Mouse (Mus musculus) liver, adult 2 months (tissue): ENCODE data around the gene Rfwd3. TPM values are rescaled to one million over a fixed set of nuclear protein-coding genes. Genes with fewer than 3 reads are reported as not detected.
"Not testable (repeated sequence)": the region's sequence is repeated elsewhere in the genome, so short reads cannot be mapped to it uniquely, and the experiment has no call there.

ENCODE experiments used
- DNase-seq: peaks from one replicate; pipeline ENCODE4 v3.0.0-alpha.2; 2011; ENCODE audit warnings: low read depth, low spot score; ENCODE audit errors: extremely low read depth
- H3K27ac ChIP-seq: fragments of 200-500 bp; replicated peaks from 2 replicates; pipeline ENCODE4 v1.5.1; 2012; ENCODE audit warnings: low read depth, mild to moderate bottlenecking, control low read depth, inconsistent platforms, low read length; ENCODE audit not compliant: insufficient read depth
- H3K27me3 ChIP-seq: fragments of 200-500 bp; 2 replicates; pipeline ENCODE4 v1.6.1; 2012; ENCODE audit warnings: mild to moderate bottlenecking, moderate library complexity, low read length, inconsistent platforms; ENCODE audit not compliant: control insufficient read depth, insufficient read depth
- H3K36me3 ChIP-seq: fragments of 200-500 bp; 2 replicates; pipeline ENCODE4 v1.6.1; 2012; ENCODE audit warnings: low read length, inconsistent platforms; ENCODE audit not compliant: control insufficient read depth, insufficient read depth
- H3K4me1 ChIP-seq: fragments of 200-500 bp; 2 replicates; pipeline ENCODE4 v1.6.1; 2011; ENCODE audit warnings: low read length; ENCODE audit not compliant: control insufficient read depth, insufficient read depth
- H3K4me3 ChIP-seq: fragments of 200-500 bp; 2 replicates; pipeline ENCODE4 v1.5.1; 2011; ENCODE audit warnings: low read depth, mild to moderate bottlenecking, control low read depth, low read length, moderate library complexity; ENCODE audit not compliant: insufficient read depth
- H3K79me2 ChIP-seq: fragments of 200-500 bp; 2 replicates; pipeline ENCODE4 v1.6.1; 2012; ENCODE audit warnings: inconsistent platforms, mild to moderate bottlenecking, low read length, moderate library complexity; ENCODE audit not compliant: control insufficient read depth, insufficient read depth
- H3K9ac ChIP-seq: fragments of 200-500 bp; 2 replicates; pipeline ENCODE4 v1.6.1; 2012; ENCODE audit warnings: low read depth, mild to moderate bottlenecking, control low read depth, inconsistent platforms, low read length
- CTCF ChIP-seq: fragments of 200-500 bp; IDR thresholded peaks from 2 replicates; pipeline ENCODE4 v1.5.1; 2011; ENCODE audit warnings: low read depth, low read length, control low read depth
- POLR2A ChIP-seq: fragments of 200-500 bp; IDR thresholded peaks from 2 replicates; pipeline ENCODE4 v1.6.1; 2011; ENCODE audit warnings: low read length, control low read depth; ENCODE audit not compliant: insufficient read depth; ENCODE audit errors: extremely low read depth
- WGBS: fragments of 180-500 bp; shearing (Covaris S2); methylation state at CpG from one replicate; pipeline ENCODE4 v1.1.7; 2018; 5-methylcytosine and 5-hydroxymethylcytosine counted together
- polyA plus RNA-seq: library from polyadenylated mRNA; depleted of rRNA; stranded (reverse); fragments of >200 nt; gene quantifications from 2 replicates; pipeline ENCODE4 v1.2.3, GENCODE M21; 2012
- total RNA-seq: library from RNA; depleted of rRNA; stranded (reverse); fragments of >200 nt; gene quantifications from 2 replicates; pipeline ENCODE4 v1.2.3, GENCODE M21; 2014

The Rfwd3 gene
- total and polyA plus RNA-seq, 2 experiments, result 6.3 to 12.2 TPM

GRCm38 (mm10) chr8:111298011-111298410 lies 2.0 kb downstream of the Rfwd3 start:
- TF ChIP-seq POLR2A (no peak), CTCF (no peak)
- Histone ChIP-seq H3K27me3 (no peaks in the 10 kb centered on the region), H3K4me1 (no peaks in the 10 kb centered on the region), H3K27ac (no peak overlapping the region), H3K36me3 (peaks cover 25% of the 10 kb centered on the region), H3K79me2 (peaks cover 3% of the 10 kb centered on the region; the same call in 1 of the 2 replicates), H3K9ac (no peak overlapping the region), H3K4me3 (no peak overlapping the region)
- 93% methylated on average over 1 of the region's 1 CpGs for WGBS
- DNase-seq, result no peak

GRCm38 (mm10) chr8:111291733-111292132 lies 8.3 kb downstream of the Rfwd3 start:
- WGBS, result 72% methylated on average over 7 of the region's 7 CpGs
- TF ChIP-seq POLR2A (no peak), CTCF (no peak)
- Histone ChIP-seq H3K4me3 (no peak overlapping the region), H3K27ac (no peak overlapping the region), H3K27me3 (no peaks in the 10 kb centered on the region), H3K4me1 (no peaks in the 10 kb centered on the region), H3K36me3 (peaks cover 55% of the 10 kb centered on the region), H3K79me2 (no peaks in the 10 kb centered on the region; the same call in 1 of the 2 replicates), H3K9ac (no peak overlapping the region)
- no peak for DNase-seq

GRCm38 (mm10) chr8:111290586-111290985 lies 9.4 kb downstream of the Rfwd3 start:
- 95% methylated on average over 7 of the region's 7 CpGs for WGBS
- TF ChIP-seq CTCF, result no peak
- H3K36me3 ChIP-seq, result peaks cover 57% of the 10 kb centered on the region

GRCm38 (mm10) chr8:111285603-111286002 lies 14.4 kb downstream of the Rfwd3 start:
- 99% methylated on average over 4 of the region's 4 CpGs for WGBS

More at GRCm38 (mm10) chr8:111290586-111290985, 9.4 kb downstream of the Rfwd3 start:
- no peaks in the 10 kb centered on the region for H3K4me1 ChIP-seq
- H3K79me2 ChIP-seq, result no peaks in the 10 kb centered on the region
- H3K27me3 ChIP-seq, result no peaks in the 10 kb centered on the region
- DNase-seq, result no peak
- H3K27ac ChIP-seq, result no peak overlapping the region
- no peak overlapping the region for H3K9ac ChIP-seq
- no peak overlapping the region for H3K4me3 ChIP-seq

GRCm38 (mm10) chr8:111282093-111282492 lies 17.9 kb downstream of the Rfwd3 start:
- H3K36me3 ChIP-seq, result peaks cover 53% of the 10 kb centered on the region
- H3K27me3 ChIP-seq, result no peaks in the 10 kb centered on the region
- 94% methylated on average over 3 of the region's 3 CpGs for WGBS
- no peak overlapping the region for H3K9ac ChIP-seq
- no peak overlapping the region for H3K27ac ChIP-seq
- TF ChIP-seq CTCF (no peak), POLR2A (no peak)
- H3K79me2 ChIP-seq, result no peaks in the 10 kb centered on the region
- no peak for DNase-seq
- no peak overlapping the region for H3K4me3 ChIP-seq
- no peaks in the 10 kb centered on the region for H3K4me1 ChIP-seq

More at GRCm38 (mm10) chr8:111285603-111286002, 14.4 kb downstream of the Rfwd3 start:
- no peak for DNase-seq
- Histone ChIP-seq H3K9ac (no peak overlapping the region), H3K27ac (no peak overlapping the region), H3K4me3 (no peak overlapping the region), H3K4me1 (no peaks in the 10 kb centered on the region), H3K36me3 (peaks cover 50% of the 10 kb centered on the region), H3K27me3 (no peaks in the 10 kb centered on the region), H3K79me2 (no peaks in the 10 kb centered on the region)
- TF ChIP-seq POLR2A (no peak), CTCF (no peak)

GRCm38 (mm10) chr8:111268277-111268676 lies 31.7 kb downstream of the Rfwd3 start:
- WGBS, result 82% methylated on average over 2 of the region's 2 CpGs
- H3K27ac ChIP-seq, result no peak overlapping the region
- H3K9ac ChIP-seq, result no peak overlapping the region
- no peaks in the 10 kb centered on the region for H3K27me3 ChIP-seq
- TF ChIP-seq CTCF, result 0 out of 2 replicates have a peak, but pooled peaks have one; percentile 6
- TF ChIP-seq POLR2A, result no peak
- H3K4me3 ChIP-seq, result no peak overlapping the region
- H3K36me3 ChIP-seq, result peaks cover 4% of the 10 kb centered on the region
- H3K79me2 ChIP-seq, result no peaks in the 10 kb centered on the region
- H3K4me1 ChIP-seq, result no peaks in the 10 kb centered on the region
- DNase-seq, result no peak

GRCm38 (mm10) chr8:111266161-111266560 lies 33.9 kb downstream of the Rfwd3 start:
- not testable (repeated sequence) for H3K27ac ChIP-seq, DNase-seq, H3K9ac ChIP-seq, H3K36me3 ChIP-seq, H3K27me3 ChIP-seq, H3K4me3 ChIP-seq, H3K4me1 ChIP-seq, H3K79me2 ChIP-seq
- 86% methylated on average over 7 of the region's 7 CpGs for WGBS
